Mouse (Mus musculus): ENCODE data around the gene Nckipsd.

The Nckipsd gene

GRCm38 (mm10) chr9:108799564-108799963 lies 8.6 kb upstream of the Nckipsd start:
- no peak for DNase-seq (ENCODE audit: low spot score)

- DNase-seq (ENCODE audit: low spot score): no peak
Observed at GRCm38 (mm10) chr9:108805768-108806167, 2.4 kb upstream of the Nckipsd start.

- no peak for DNase-seq (ENCODE audit: low spot score)
Observed at GRCm38 (mm10) chr9:108806379-108806778, 1.8 kb upstream of the Nckipsd start.

- no peak for DNase-seq (ENCODE audit: low spot score)
Observed at GRCm38 (mm10) chr9:108806831-108807230, 1.3 kb upstream of the Nckipsd start.

GRCm38 (mm10) chr9:108807674-108808073 lies 494 bp upstream of the Nckipsd start:
- no peak for DNase-seq (ENCODE audit: low spot score)

GRCm38 (mm10) chr9:108809188-108809587 lies 1.0 kb downstream of the Nckipsd start:
- DNase-seq (ENCODE audit: low spot score): no peak

- no peak for DNase-seq (ENCODE audit: low spot score)
Observed at GRCm38 (mm10) chr9:108809723-108810122, 1.6 kb downstream of the Nckipsd start.

GRCm38 (mm10) chr9:108810516-108810915 lies 2.3 kb downstream of the Nckipsd start:
- no peak for DNase-seq (ENCODE audit: low spot score)

- DNase-seq (ENCODE audit: low spot score): no peak
Observed at GRCm38 (mm10) chr9:108815557-108815956, 7.4 kb downstream of the Nckipsd start.

- peak; percentile 60 for DNase-seq (ENCODE audit: low spot score)
Observed at GRCm38 (mm10) chr9:108819495-108819894, 11.3 kb downstream of the Nckipsd start.

- DNase-seq (ENCODE audit: low spot score): no peak
Observed at GRCm38 (mm10) chr9:108820077-108820476, 11.9 kb downstream of the Nckipsd start.

- no peak for DNase-seq (ENCODE audit: low spot score)
Observed at GRCm38 (mm10) chr9:108824144-108824685, 16.0 kb downstream of the Nckipsd start.

GRCm38 (mm10) chr9:108824755-108825413 lies 16.7 kb downstream of the Nckipsd start:
- DNase-seq (ENCODE audit: low spot score): peak; percentile 86

GRCm38 (mm10) chr9:108825820-108826699 lies 17.9 kb downstream of the Nckipsd start, which contains the start of gene Celsr3:
Gene Celsr3 (plus strand): TSS chr9:108826320.
- DNase-seq (ENCODE audit: low spot score): peak; percentile 93

GRCm38 (mm10) chr9:108826700-108827340 lies 18.7 kb downstream of the Nckipsd start:
- peak; percentile 79 for DNase-seq (ENCODE audit: low spot score)

GRCm38 (mm10) chr9:108827454-108827853 lies 19.3 kb downstream of the Nckipsd start:
- DNase-seq (ENCODE audit: low spot score): no peak

- no peak for DNase-seq (ENCODE audit: low spot score)
Observed at GRCm38 (mm10) chr9:108827906-108828305, 19.7 kb downstream of the Nckipsd start.

GRCm38 (mm10) chr9:108831637-108832036 lies 23.5 kb downstream of the Nckipsd start:
- no peak for DNase-seq (ENCODE audit: low spot score)

- DNase-seq (ENCODE audit: low spot score): peak; percentile 95
Observed at GRCm38 (mm10) chr9:108832390-108833108, 24.4 kb downstream of the Nckipsd start.

- peak; percentile 29 for DNase-seq (ENCODE audit: low spot score)
Observed at GRCm38 (mm10) chr9:108842989-108843388, 34.8 kb downstream of the Nckipsd start.

- DNase-seq (ENCODE audit: low spot score): no peak
Observed at GRCm38 (mm10) chr9:108845390-108845789, 37.2 kb downstream of the Nckipsd start.

GRCm38 (mm10) chr9:108847374-108847773 lies 39.2 kb downstream of the Nckipsd start:
- no peak for DNase-seq (ENCODE audit: low spot score)

Measured in retina, embryonic 14.5 days (tissue).